Mouse (Mus musculus) CH12.LX (cell line): ENCODE measurements around the gene Gas2l2.

Experiments used
- E2F4 ChIP-seq: IDR thresholded peaks from 2 replicates; pipeline ENCODE4 v1.6.1; 2011; ENCODE audit warnings: low read depth, low read length, improper control_type of control experiment; ENCODE audit not compliant: insufficient replicate concordance
- MAFK ChIP-seq: IDR thresholded peaks from 2 replicates; pipeline ENCODE4 v1.6.1; 2011; ENCODE audit warnings: low read length, improper control_type of control experiment; ENCODE audit not compliant: insufficient replicate concordance
- MAX ChIP-seq: IDR thresholded peaks from 2 replicates; pipeline ENCODE4 v1.6.1; 2011; ENCODE audit warnings: low read length, improper control_type of control experiment

DNA sequence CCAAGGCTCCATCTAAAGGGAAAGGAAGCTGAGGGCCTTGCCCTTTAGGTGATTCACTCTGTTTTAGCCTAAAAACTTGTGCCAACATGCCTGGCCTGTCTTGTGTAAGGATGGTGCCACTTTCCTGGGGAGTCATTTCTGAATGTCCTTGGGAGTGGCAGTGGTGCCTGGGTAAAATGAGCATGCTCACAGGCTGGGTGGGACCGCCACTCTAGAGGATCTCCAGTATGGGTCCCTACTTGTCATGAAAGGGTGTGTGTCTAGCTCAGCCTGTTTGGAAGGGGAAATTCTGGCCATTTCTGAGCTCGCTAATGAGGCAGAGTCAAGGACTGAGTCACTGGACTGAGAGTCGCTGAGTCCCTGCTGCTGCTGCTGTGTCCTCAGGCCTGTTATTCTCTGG lies 26.4 kb upstream of the Gas2l2 start:
- TF ChIP-seq MAX (no peak), MAFK (no peak), E2F4 (no peak)
